Mouse (Mus musculus) midbrain, postnatal 0 days (tissue): ENCODE data around the gene Thoc6. TPM values are rescaled to one million over a fixed set of nuclear protein-coding genes. Genes with fewer than 3 reads are reported as not detected.

ENCODE experiments used
- ATAC-seq: fragments of 200-750 bp; cut with Nextera tagmentation; 2 replicates; pipeline ENCODE4 v1.8.0; 2017; ENCODE audit warnings: moderate number of reproducible peaks, mild to moderate bottlenecking, moderate TSS enrichment, moderate library complexity; ENCODE audit not compliant: low FRiP score
- DNase-seq: peaks from one replicate; pipeline ENCODE4 v3.0.0-alpha.2; 2015; ENCODE audit warnings: low spot score
- H3K27ac ChIP-seq: fragments of 300-500 bp; sonication (generic); 2 replicates; pipeline ENCODE4 v1.5.1; 2014; ENCODE audit warnings: low read depth, mild to moderate bottlenecking, low read length, mixed read lengths
- H3K27me3 ChIP-seq: fragments of 300-500 bp; sonication (generic); 2 replicates; pipeline ENCODE4 v1.6.1; 2014; ENCODE audit warnings: low read length, control low read depth, mixed read lengths; ENCODE audit not compliant: insufficient read depth
- H3K36me3 ChIP-seq: fragments of 300-500 bp; sonication (generic); 2 replicates; pipeline ENCODE4 v1.6.1; 2014; ENCODE audit warnings: low read length, control low read depth, mixed read lengths; ENCODE audit not compliant: insufficient read depth
- H3K4me1 ChIP-seq: fragments of 300-500 bp; sonication (generic); 2 replicates; pipeline ENCODE4 v1.6.1; 2014; ENCODE audit warnings: mild to moderate bottlenecking, control low read depth, antibody characterized with exemption, low read length, mixed read lengths; ENCODE audit not compliant: insufficient read depth
- H3K4me2 ChIP-seq: fragments of 300-500 bp; sonication (generic); 2 replicates; pipeline ENCODE4 v1.6.1; 2014; ENCODE audit warnings: low read depth, mild to moderate bottlenecking, low read length, mixed read lengths; ENCODE audit not compliant: poor library complexity, severe bottlenecking
- H3K4me3 ChIP-seq: fragments of 300-500 bp; sonication (generic); 2 replicates; pipeline ENCODE4 v1.5.1; 2014; ENCODE audit warnings: low read depth, mild to moderate bottlenecking, low read length, moderate library complexity
- H3K9ac ChIP-seq: fragments of 300-500 bp; sonication (generic); replicated peaks from 2 replicates; pipeline ENCODE4 v1.6.1; 2014; ENCODE audit warnings: mild to moderate bottlenecking, low read length, moderate library complexity, mixed read lengths; ENCODE audit not compliant: poor library complexity, severe bottlenecking
- H3K9me3 ChIP-seq: fragments of 300-500 bp; sonication (generic); 2 replicates; pipeline ENCODE4 v1.6.1; 2016; ENCODE audit warnings: low read length, control low read depth
- CTCF ChIP-seq: IDR thresholded peaks from 2 replicates; pipeline ENCODE4 v1.5.1; 2016; ENCODE audit warnings: antibody characterized with exemption, mild to moderate bottlenecking
- WGBS: fragments of 180-500 bp; shearing (Covaris S2); extraction: QIAGEN DNeasy Blood & Tissue Kit; methylation state at CpG from one replicate; pipeline ENCODE4 v1.1.7; 2014; 5-methylcytosine and 5-hydroxymethylcytosine counted together
- polyA plus RNA-seq: library from polyadenylated mRNA; unstranded; fragments of >200 nt; fragmentation: Nextera tagmentation; extraction: Ambion mirVana; gene quantifications from 2 replicates; pipeline ENCODE4 v1.2.1, GENCODE M21; 2015
- total RNA-seq: library from RNA; depleted of rRNA; stranded (reverse); fragments of >200 nt; gene quantifications from 2 replicates; pipeline ENCODE4 v1.2.3, GENCODE M21; 2014

Gene Thoc6
- total and polyA plus RNA-seq, 2 experiments from 2014 or later = 16.7 to 21.1 TPM

DNA sequence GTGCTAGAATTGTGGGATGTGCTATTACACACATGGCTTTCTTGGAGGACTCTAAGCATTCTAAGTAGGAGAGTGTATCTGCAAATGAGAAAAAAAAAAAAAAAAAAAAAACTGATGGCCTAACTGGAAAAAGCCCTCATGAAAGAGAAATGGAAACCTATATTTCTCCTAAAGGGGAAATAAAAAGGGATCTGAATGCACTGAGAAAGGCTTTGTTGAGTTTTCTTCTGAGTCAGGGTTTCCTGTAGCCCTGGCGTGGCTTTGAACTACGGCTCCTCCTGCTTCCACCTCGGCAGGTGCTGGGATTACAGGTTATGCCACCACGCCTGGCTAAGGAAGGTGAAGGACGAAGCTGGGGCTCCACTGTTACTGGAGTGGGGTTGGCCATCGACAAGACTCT is 19.7 kb downstream of the Thoc6 start:
- Histone ChIP-seq H3K4me2 (no peak overlapping the region), H3K9me3 (no peaks in the 10 kb centered on the region), H3K27ac (no peak overlapping the region), H3K36me3 (no peaks in the 10 kb centered on the region), H3K9ac (no peak overlapping the region), H3K27me3 (no peaks in the 10 kb centered on the region; the same call in 1 of the 2 replicates), H3K4me1 (no peaks in the 10 kb centered on the region), H3K4me3 (no peak overlapping the region)
- TF ChIP-seq CTCF = no peak
- whole genome bisulfite sequencing = 66% methylated on average over 6 of the region's 6 CpGs
- ATAC-seq = no peak
- DNase-seq = no peak

DNA sequence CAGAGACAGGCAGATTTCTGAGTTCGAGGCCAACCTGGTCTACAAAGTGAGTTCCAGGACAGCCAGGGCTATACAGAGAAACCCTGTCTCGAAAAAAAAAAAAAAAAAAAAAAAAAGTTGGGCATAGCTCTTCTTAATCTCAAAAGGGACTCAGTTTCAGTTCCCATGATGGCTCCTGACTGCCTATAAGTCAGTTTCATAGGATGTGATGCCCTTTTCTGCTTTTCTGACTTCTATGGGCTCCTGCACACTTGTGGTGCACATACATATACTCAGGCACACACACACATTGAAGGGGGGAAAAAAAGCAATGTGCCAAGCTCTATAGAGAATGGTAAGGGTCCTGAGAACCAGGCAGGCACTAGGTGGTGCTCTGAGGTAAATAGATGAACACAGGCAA is 20.4 kb downstream of the Thoc6 start:
- Histone ChIP-seq H3K9ac (no peak overlapping the region), H3K9me3 (no peaks in the 10 kb centered on the region), H3K27ac (no peak overlapping the region), H3K4me3 (no peak overlapping the region), H3K27me3 (no peaks in the 10 kb centered on the region; the same call in 1 of the 2 replicates), H3K4me1 (no peaks in the 10 kb centered on the region), H3K4me2 (no peak overlapping the region), H3K36me3 (no peaks in the 10 kb centered on the region)
- no peak for DNase-seq
- peak; percentile 30 for TF ChIP-seq CTCF
- ATAC-seq = no peak
- 78% methylated on average over 1 of the region's 2 CpGs for WGBS

DNA sequence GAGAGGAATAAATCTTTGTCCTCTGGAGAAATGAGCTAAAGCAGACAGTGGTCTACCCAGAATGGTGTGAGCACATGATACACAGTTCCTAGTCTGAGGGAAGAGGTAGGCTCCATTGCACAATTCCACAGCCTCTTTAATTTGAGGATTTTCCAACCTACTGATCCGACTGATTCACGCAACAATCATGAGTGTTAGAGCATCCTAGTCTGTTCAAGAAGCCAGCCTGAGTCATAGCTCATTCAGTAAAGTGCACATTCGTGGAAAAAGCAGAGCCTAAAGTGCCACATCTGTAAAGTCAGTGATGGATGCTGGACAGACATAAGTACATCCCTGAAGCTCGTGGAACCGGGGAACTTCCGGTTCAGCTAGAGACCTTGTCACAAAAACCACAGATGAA is 22.3 kb downstream of the Thoc6 start:
- TF ChIP-seq CTCF = no peak
- Histone ChIP-seq H3K4me2 (no peak overlapping the region), H3K9ac (no peak overlapping the region), H3K36me3 (no peaks in the 10 kb centered on the region), H3K4me1 (no peaks in the 10 kb centered on the region), H3K4me3 (no peak overlapping the region), H3K9me3 (no peaks in the 10 kb centered on the region), H3K27me3 (no peaks in the 10 kb centered on the region), H3K27ac (no peak overlapping the region)
- 84% methylated on average over 6 of the region's 6 CpGs for WGBS
- ATAC-seq (no peak), DNase-seq (no peak)

GRCm38 (mm10) chr17:23645894-23646293 is 27.8 kb downstream of the Thoc6 start:
- TF ChIP-seq CTCF = no peak
- Histone ChIP-seq H3K9me3 (no peaks in the 10 kb centered on the region), H3K9ac (no peak overlapping the region), H3K4me3 (no peak overlapping the region), H3K36me3 (no peaks in the 10 kb centered on the region), H3K27ac (no peak overlapping the region), H3K4me2 (no peak overlapping the region), H3K27me3 (peaks cover 20% of the 10 kb centered on the region; the same call in 1 of the 2 replicates), H3K4me1 (0 out of 2 replicates have a peak, but pooled peaks cover 6% of the 10 kb centered on the region)
- 30% methylated on average over 10 of the region's 10 CpGs for WGBS
- no peak for DNase-seq
- no peak for ATAC-seq

DNA sequence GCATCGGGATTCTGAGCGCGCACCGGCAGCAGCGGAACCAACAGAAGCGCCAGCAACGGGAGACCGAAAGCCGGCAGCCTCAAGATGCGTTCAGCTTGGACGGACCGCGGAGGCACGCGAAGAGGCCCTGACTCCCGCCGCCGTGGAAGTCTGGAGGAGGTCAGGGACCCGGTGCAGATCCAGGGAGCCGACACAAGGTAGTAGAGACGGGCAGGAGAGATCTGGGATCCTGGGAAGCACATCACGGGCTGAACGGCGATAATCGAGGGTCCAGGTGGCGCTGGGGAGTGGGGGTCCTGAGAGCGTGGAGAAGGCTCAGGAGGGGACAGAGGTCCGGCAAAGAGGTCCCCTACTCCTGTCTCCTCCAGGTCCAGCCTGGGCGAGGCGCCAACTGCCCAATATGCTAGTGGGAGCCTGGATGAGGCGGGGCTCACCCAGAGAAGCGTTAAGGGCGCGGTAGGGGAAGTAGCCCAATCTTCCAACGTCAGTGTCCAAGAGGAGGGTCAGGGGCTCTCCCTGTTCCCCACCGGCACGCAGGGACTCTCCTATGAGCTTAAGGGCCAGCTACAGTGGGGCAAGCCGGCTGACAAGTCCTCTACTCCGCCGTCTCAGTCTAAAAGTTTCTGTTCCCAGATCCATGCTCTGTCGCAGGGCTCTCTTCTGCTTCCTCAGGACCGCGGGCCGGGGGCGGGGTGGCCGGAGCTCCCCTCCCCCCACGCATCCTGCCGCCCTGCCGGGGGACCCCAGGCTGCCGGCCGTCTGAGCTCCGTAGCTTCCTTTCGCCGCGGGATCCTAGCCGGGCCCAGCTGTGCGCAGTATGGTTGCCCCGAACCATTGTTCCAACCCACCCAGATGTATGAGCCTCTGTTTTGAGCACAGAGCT is 28.8 kb downstream of the Thoc6 start, which contains the start of gene Mmp25:
TSS of gene Mmp25 (minus strand) at position 665 of the 883 bp plus-strand sequence.
- no peaks in the 10 kb centered on the region for H3K36me3 ChIP-seq
- peaks cover 20% of the 10 kb centered on the region; the same call in 1 of the 2 replicates for H3K27me3 ChIP-seq
- H3K27ac ChIP-seq = no peak within 1 kb of the TSS
- peak within 1 kb of the TSS; percentile 67 for H3K4me2 ChIP-seq
- under 1% methylated on average over 53 of the region's 58 CpGs for WGBS
- H3K9me3 ChIP-seq = no peaks in the 10 kb centered on the region
- H3K4me1 ChIP-seq = 0 out of 2 replicates have a peak, but pooled peaks cover 6% of the 10 kb centered on the region
- DNase-seq (no peak), ATAC-seq (no peak)
- peak within 1 kb of the TSS; percentile 59; the same call in 1 of the 2 replicates for H3K9ac ChIP-seq
- H3K4me3 ChIP-seq = peak within 1 kb of the TSS; percentile 40
- no peak for TF ChIP-seq CTCF

DNA sequence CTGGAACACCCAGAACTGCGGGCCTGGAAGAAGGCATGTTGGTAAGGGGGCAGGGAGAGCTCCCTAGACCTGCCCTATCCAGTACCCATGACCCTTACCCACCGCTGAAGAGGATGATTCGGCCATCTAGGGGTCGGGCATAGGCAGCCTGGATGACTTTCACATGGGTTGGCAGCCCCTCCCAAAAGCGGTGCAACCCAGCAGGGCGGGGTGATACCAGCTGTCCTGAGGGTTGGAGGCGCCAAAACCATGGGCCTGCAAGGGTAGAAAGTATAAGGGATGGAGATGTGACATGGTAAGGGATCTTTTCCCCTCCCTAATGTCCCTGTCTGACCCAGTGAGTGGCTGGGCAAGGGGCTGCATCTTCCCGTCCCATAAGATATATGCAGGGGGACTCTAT is 42.4 kb downstream of the Thoc6 start:
- WGBS = 85% methylated on average over 8 of the region's 8 CpGs
- H3K4me2 ChIP-seq = no peak overlapping the region
- DNase-seq = no peak
- H3K4me3 ChIP-seq = no peak overlapping the region
- H3K27ac ChIP-seq = no peak overlapping the region
- no peaks in the 10 kb centered on the region for H3K36me3 ChIP-seq
- no peaks in the 10 kb centered on the region for H3K9me3 ChIP-seq
- H3K9ac ChIP-seq = no peak overlapping the region
- no peak for TF ChIP-seq CTCF
- H3K27me3 ChIP-seq = no peaks in the 10 kb centered on the region
- no peaks in the 10 kb centered on the region for H3K4me1 ChIP-seq
- ATAC-seq = no peak
